Mouse (Mus musculus) heart, postnatal 25 days (tissue): ENCODE measurements at regions not wholly inside any gene's neighbourhood (a gene's known extent, or its start where the extent isn't known, plus 50 kb on each side); places are given as distances from the start of the nearest gene placed in this dataset.
A peak's percentile ranks its signal among the peaks of the same experiment; 100 is the strongest.
"Not testable (repeated sequence)": the region's sequence is repeated elsewhere in the genome, so short reads cannot be mapped to it uniquely, and the experiment has no call there.

Experiments used
- DNase-seq: peaks from one replicate; pipeline ENCODE4 v3.0.0; 2022; ENCODE audit warnings: low spot score
- intact Hi-C: fragments of 180-260 bp; cut with DNase I; formaldehyde crosslinking; loops from one replicate; pipeline ENCODE4 v1.15.1; 2025

DNA sequence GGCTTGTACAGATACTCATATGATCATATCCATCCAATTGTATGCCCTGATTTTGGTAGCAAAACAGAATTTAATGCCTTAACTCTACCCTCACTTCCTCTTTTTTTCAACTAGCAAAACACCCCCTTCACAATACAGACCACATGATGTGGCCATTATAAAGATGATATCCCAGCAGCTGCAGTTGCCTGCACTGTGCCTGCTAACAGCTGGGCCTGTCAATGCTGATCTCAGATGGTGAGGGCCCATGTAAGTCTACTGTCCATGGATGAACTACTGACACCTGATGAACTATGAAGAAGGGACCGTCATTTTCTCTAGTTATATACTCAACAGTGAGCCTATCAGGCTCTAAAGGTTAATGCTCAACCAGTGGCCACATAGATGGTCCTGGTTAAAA lies 191.8 kb upstream of the Fmr1 start:
- intact Hi-C loops: no loop called here

GRCm38 (mm10) chrX:68492052-68492451 lies 186.3 kb upstream of the Fmr1 start:
- DNase-seq, intact Hi-C loops: not testable (repeated sequence)

More for the DNA sequence above, 191.8 kb upstream of the Fmr1 start:
- DNase-seq: no peak

- intact Hi-C loops: no loop called here
- DNase-seq: no peak
These were observed 183.8 kb upstream of the Fmr1 start for GRCm38 (mm10) chrX:68494398-68495143.

- peak; percentile 13 for DNase-seq
- intact Hi-C loops: no loop called here
These were observed 183.2 kb upstream of the Fmr1 start for GRCm38 (mm10) chrX:68495144-68495493.

GRCm38 (mm10) chrX:68495751-68496150 lies 182.6 kb upstream of the Fmr1 start:
- DNase-seq: peak; percentile 6
- intact Hi-C loops: no loop called here

- DNase-seq: no peak
- intact Hi-C loops: no loop called here
These were observed 180.5 kb upstream of the Fmr1 start for GRCm38 (mm10) chrX:68497886-68498285.

DNA sequence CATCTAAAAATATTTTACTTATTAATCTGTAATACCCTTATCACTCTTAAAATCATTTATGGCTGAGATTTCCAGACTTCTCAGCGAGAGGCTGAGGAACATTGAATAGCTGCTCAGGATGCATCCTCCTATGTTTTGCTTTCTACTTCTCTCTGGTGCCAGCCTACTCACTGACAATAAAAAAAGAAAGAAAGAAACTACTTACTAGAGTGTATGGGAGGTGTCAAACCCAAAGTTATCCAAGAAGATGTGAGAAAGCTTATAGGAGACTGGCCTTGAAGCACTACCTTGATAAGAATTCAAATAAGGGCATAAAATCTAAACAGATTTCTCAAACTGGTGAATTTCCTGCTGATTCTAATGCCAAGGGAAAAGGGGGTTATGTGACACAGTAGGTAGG lies 175.4 kb upstream of the Fmr1 start:
- no peak for DNase-seq
- intact Hi-C loops: no loop called here

GRCm38 (mm10) chrX:68507664-68508063 lies 170.7 kb upstream of the Fmr1 start:
- DNase-seq: no peak
- intact Hi-C loops: no loop called here

DNA sequence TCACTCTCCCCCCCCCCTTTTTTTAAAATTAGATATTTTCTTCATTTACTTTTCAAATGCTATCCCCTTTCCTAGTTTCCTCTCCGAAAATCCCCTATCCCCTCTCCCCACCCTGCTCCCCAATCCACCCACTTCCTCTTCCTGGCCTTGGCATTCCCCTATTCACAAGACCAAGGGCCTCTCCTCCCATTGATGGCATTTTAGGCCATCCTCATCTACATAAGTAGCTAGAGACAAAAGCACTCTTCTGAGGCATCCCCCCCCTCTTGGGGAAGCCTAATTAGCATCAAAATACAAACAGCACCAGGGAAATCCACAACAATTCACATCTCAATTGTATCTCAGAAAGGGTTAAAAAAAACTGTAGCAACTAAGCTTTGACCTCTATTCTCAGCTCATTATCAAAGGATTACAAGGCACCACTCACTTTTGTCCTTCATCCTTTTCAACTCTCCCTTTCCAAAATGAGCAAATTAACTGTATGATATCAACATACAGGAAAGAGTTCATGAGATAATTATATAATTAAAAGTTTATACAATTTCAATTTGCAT lies 166.1 kb upstream of the Fmr1 start:
- DNase-seq: no peak
- intact Hi-C loops: no loop called here

GRCm38 (mm10) chrX:68546561-68546960 lies 131.8 kb upstream of the Fmr1 start:
- intact Hi-C loops: no loop called here
- no peak for DNase-seq

- DNase-seq: no peak
- intact Hi-C loops: no loop called here
These were observed 124.3 kb upstream of the Fmr1 start for GRCm38 (mm10) chrX:68554031-68554430.

GRCm38 (mm10) chrX:68557717-68558116 lies 120.6 kb upstream of the Fmr1 start:
- DNase-seq: no peak
- intact Hi-C loops: no loop called here

- DNase-seq: no peak
- intact Hi-C loops: no loop called here
These were observed 93.1 kb upstream of the Fmr1 start for GRCm38 (mm10) chrX:68585246-68585645.

DNA sequence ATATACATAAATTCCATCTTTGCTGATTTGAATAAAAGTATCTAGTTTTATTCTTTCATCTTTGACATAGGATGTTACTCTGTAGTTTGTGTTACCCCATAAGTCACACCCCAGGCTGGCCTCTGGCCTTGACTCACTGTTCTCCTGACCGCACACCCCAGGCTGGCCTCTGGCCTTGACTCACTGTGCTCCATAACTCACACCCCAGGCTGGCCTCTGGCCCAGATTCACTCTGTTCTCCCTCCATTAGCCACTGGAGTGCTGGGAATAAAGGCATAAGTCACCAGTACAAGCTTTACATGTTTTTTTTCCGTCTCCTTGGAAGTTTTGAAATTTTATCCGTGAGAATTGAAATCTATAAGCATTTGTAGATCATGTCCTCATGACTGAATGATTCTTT lies 56.2 kb upstream of the Fmr1 start:
- intact Hi-C loops: no loop called here
- DNase-seq: no peak
